ENCODE assay signal across 8 mouse cellular contexts in genomic region chr1:56976044-56976824, GRCm38 (mm10). TPM values are rescaled to one million over a fixed set of nuclear protein-coding genes. Genes with fewer than 3 reads are reported as not detected.
DNase-seq lines count a peak whose midpoint lies in the region; ATAC-seq and TF ChIP-seq lines count a peak whose summit lies in the region.

No protein-coding gene starts in this region.

- no peak overlapping the region for H3K4me2 ChIP-seq in heart, embryonic 12.5 days
- no peak overlapping the region for H3K4me2 ChIP-seq in stomach, embryonic 14.5 days (replicated peaks; ENCODE audit: low read depth, low read length)
- H3K4me2 ChIP-seq in stomach, postnatal 0 days (replicated peaks; ENCODE audit: low read depth) = no peak overlapping the region
- peak overlapping the region; percentile 50; the same call in 1 of the 2 replicates for H3K4me2 ChIP-seq in hindbrain, embryonic 14.5 days (replicated peaks)
- H3K4me2 ChIP-seq in neural tube, embryonic 11.5 days (ENCODE audit: low read depth) = no peak overlapping the region

- no peak overlapping the region for H3K9ac ChIP-seq in heart, embryonic 12.5 days
- H3K9ac ChIP-seq in stomach, embryonic 14.5 days (replicated peaks; ENCODE audit: low read depth, low read length) = no peak overlapping the region
- no peak overlapping the region for H3K9ac ChIP-seq in stomach, postnatal 0 days (ENCODE audit: low read length)
- no peak overlapping the region for H3K9ac ChIP-seq in hindbrain, embryonic 14.5 days
- H3K9ac ChIP-seq in neural tube, embryonic 11.5 days (ENCODE audit: low read length) = no peak overlapping the region

- H3K4me1 ChIP-seq in heart, embryonic 10.5 days = peaks cover 40% of the 10 kb centered on the region
- peaks cover 32% of the 10 kb centered on the region for H3K4me1 ChIP-seq in heart, embryonic 12.5 days (replicated peaks)
- peaks cover 5% of the 10 kb centered on the region; the same call in 1 of the 2 replicates for H3K4me1 ChIP-seq in stomach, embryonic 14.5 days (ENCODE audit: control insufficient read depth, insufficient read depth, low read length)
- no peaks in the 10 kb centered on the region for H3K4me1 ChIP-seq in stomach, postnatal 0 days (replicated peaks; ENCODE audit: control insufficient read depth, insufficient read depth)
- H3K4me1 ChIP-seq in hindbrain, embryonic 14.5 days (replicated peaks; ENCODE audit: control insufficient read depth, insufficient read depth, low read length) = peaks cover 11% of the 10 kb centered on the region
- 0 out of 2 replicates have a peak, but pooled peaks cover 7% of the 10 kb centered on the region for H3K4me1 ChIP-seq in neural tube, embryonic 11.5 days (ENCODE audit: control insufficient read depth, insufficient read depth, low read length)

- 1% methylated on average over 25 of the region's 25 CpGs for WGBS in heart, embryonic 10.5 days
- 2% methylated on average over 24 of the region's 25 CpGs for WGBS in heart, embryonic 12.5 days
- WGBS in stomach, embryonic 14.5 days = 3% methylated on average over 25 of the region's 25 CpGs
- 7% methylated on average over 25 of the region's 25 CpGs for WGBS in stomach, postnatal 0 days
- 1% methylated on average over 25 of the region's 25 CpGs for WGBS in hindbrain, embryonic 14.5 days
- under 1% methylated on average over 25 of the region's 25 CpGs for whole genome bisulfite sequencing in neural tube, embryonic 11.5 days

- no peaks in the 10 kb centered on the region for H3K36me3 ChIP-seq in heart, embryonic 10.5 days
- H3K36me3 ChIP-seq in heart, embryonic 12.5 days = no peaks in the 10 kb centered on the region
- no peaks in the 10 kb centered on the region for H3K36me3 ChIP-seq in stomach, embryonic 14.5 days (ENCODE audit: control insufficient read depth, insufficient read depth, low read length)
- H3K36me3 ChIP-seq in stomach, postnatal 0 days (ENCODE audit: control insufficient read depth, insufficient read depth, low read length) = no peaks in the 10 kb centered on the region
- H3K36me3 ChIP-seq in hindbrain, embryonic 14.5 days (replicated peaks; ENCODE audit: control insufficient read depth, insufficient read depth) = no peaks in the 10 kb centered on the region
- H3K36me3 ChIP-seq in neural tube, embryonic 11.5 days (ENCODE audit: control insufficient read depth, insufficient read depth, low read length) = no peaks in the 10 kb centered on the region

- DNase-seq in heart, embryonic 10.5 days (ENCODE audit: low spot score) = peak; percentile 73
- DNase-seq in stomach, postnatal 0 days (ENCODE audit: low spot score) = no peak
- DNase-seq in hindbrain, embryonic 14.5 days (ENCODE audit: low spot score) = no peak
- peak; percentile 44 for DNase-seq in neural tube, embryonic 11.5 days (ENCODE audit: low spot score)
- DNase-seq in adrenal gland, postnatal 25 days = no peak
- no peak for DNase-seq in layer of hippocampus, adult 8-10 months (ENCODE audit: low spot score in 2 of 2)

- peak overlapping the region; percentile 50 for H3K4me3 ChIP-seq in heart, embryonic 10.5 days
- H3K4me3 ChIP-seq in heart, embryonic 12.5 days = no peak overlapping the region
- 0 out of 2 replicates have a peak overlapping the region, but pooled peaks have one; percentile 3 for H3K4me3 ChIP-seq in stomach, embryonic 14.5 days (ENCODE audit: low read depth, low read length)
- no peak overlapping the region for H3K4me3 ChIP-seq in stomach, postnatal 0 days (ENCODE audit: low read depth, low read length)
- peak overlapping the region; percentile 26; the same call in 1 of the 2 replicates for H3K4me3 ChIP-seq in hindbrain, embryonic 14.5 days (replicated peaks; ENCODE audit: low read length)
- no peak overlapping the region for H3K4me3 ChIP-seq in neural tube, embryonic 11.5 days (ENCODE audit: low read depth, low read length)

- no peak overlapping the region for H3K27ac ChIP-seq in heart, embryonic 10.5 days
- H3K27ac ChIP-seq in heart, embryonic 12.5 days (ENCODE audit: poor library complexity, severe bottlenecking) = no peak overlapping the region
- no peak overlapping the region for H3K27ac ChIP-seq in stomach, embryonic 14.5 days (ENCODE audit: low read length)
- no peak overlapping the region for H3K27ac ChIP-seq in stomach, postnatal 0 days (replicated peaks)
- H3K27ac ChIP-seq in hindbrain, embryonic 14.5 days = no peak overlapping the region
- H3K27ac ChIP-seq in neural tube, embryonic 11.5 days (ENCODE audit: low read depth, low read length) = no peak overlapping the region

- TF ChIP-seq CTCF in stomach, postnatal 0 days (IDR thresholded peaks at IDR 0.05; ENCODE audit: low read depth) = no peak

- H3K27me3 ChIP-seq in heart, embryonic 10.5 days (ENCODE audit: insufficient read depth, poor library complexity, severe bottlenecking) = peaks cover 68% of the 10 kb centered on the region
- peaks cover 58% of the 10 kb centered on the region for H3K27me3 ChIP-seq in heart, embryonic 12.5 days (replicated peaks)
- H3K27me3 ChIP-seq in stomach, embryonic 14.5 days (ENCODE audit: control insufficient read depth, insufficient read depth, low read length) = peaks cover 30% of the 10 kb centered on the region
- peaks cover 19% of the 10 kb centered on the region for H3K27me3 ChIP-seq in stomach, postnatal 0 days (ENCODE audit: control insufficient read depth, insufficient read depth, low read length)
- peaks cover 68% of the 10 kb centered on the region for H3K27me3 ChIP-seq in hindbrain, embryonic 14.5 days (ENCODE audit: control insufficient read depth, insufficient read depth, low read length)
- peaks cover 59% of the 10 kb centered on the region for H3K27me3 ChIP-seq in neural tube, embryonic 11.5 days (ENCODE audit: control insufficient read depth, insufficient read depth, low read length)

- ATAC-seq in heart, embryonic 12.5 days (ENCODE audit: insufficient number of reproducible peaks, low FRiP score) = no peak
- ATAC-seq in stomach, embryonic 14.5 days (ENCODE audit: insufficient number of reproducible peaks, insufficient read depth, low FRiP score, low read depth) = no peak
- ATAC-seq in stomach, postnatal 0 days (ENCODE audit: low FRiP score, low TSS enrichment) = no peak
- no peak for ATAC-seq in hindbrain, embryonic 14.5 days (ENCODE audit: low FRiP score)
- ATAC-seq in neural tube, embryonic 11.5 days (ENCODE audit: insufficient read depth, low FRiP score, low TSS enrichment) = no peak

- TF ChIP-seq EP300 in stomach, postnatal 0 days (optimal IDR thresholded peaks at IDR 0.05) = no peak

- no peaks in the 10 kb centered on the region for H3K9me3 ChIP-seq in heart, embryonic 10.5 days
- no peaks in the 10 kb centered on the region; the same call in 1 of the 2 replicates for H3K9me3 ChIP-seq in heart, embryonic 12.5 days (replicated peaks)
- no peaks in the 10 kb centered on the region for H3K9me3 ChIP-seq in stomach, embryonic 14.5 days (ENCODE audit: control insufficient read depth, low read depth, low read length)
- H3K9me3 ChIP-seq in stomach, postnatal 0 days (ENCODE audit: control insufficient read depth, low read length) = no peaks in the 10 kb centered on the region
- no peaks in the 10 kb centered on the region for H3K9me3 ChIP-seq in hindbrain, embryonic 14.5 days (ENCODE audit: control insufficient read depth, low read length)
- no peaks in the 10 kb centered on the region for H3K9me3 ChIP-seq in neural tube, embryonic 11.5 days (ENCODE audit: control insufficient read depth, low read length)

RNA-seq across cellular contexts. Expression of gene Satb2, which starts 2.2 kb away (rescaled TPM):
- polyA plus RNA-seq in heart, embryonic 10.5 days (2016; fragmentation: Nextera tagmentation; extraction: Ambion mirVana) = 0.32 and 1.7 TPM in 2 replicates
- 0.10 and 0.22 TPM in 2 replicates for polyA plus RNA-seq in heart, embryonic 12.5 days (2016; fragmentation: Nextera tagmentation; extraction: Ambion mirVana)
- polyA plus RNA-seq in stomach, embryonic 14.5 days (2014; fragmentation: Nextera tagmentation; extraction: Ambion mirVana) = 0.46 and 1.1 TPM in 2 replicates
- 0.13 and 0.17 TPM in 2 replicates for polyA plus RNA-seq in stomach, postnatal 0 days (2015; fragmentation: Nextera tagmentation; extraction: Ambion mirVana)
- 0.96 and 1.2 TPM in 2 replicates for polyA plus RNA-seq in hindbrain, embryonic 14.5 days (2014; fragmentation: Nextera tagmentation; extraction: Ambion mirVana)
- polyA plus RNA-seq in neural tube, embryonic 11.5 days (2014; fragmentation: Nextera tagmentation; extraction: Ambion mirVana) = 1.5 and 1.8 TPM in 2 replicates
- total RNA-seq in adrenal gland, postnatal 25 days (2021) = 3.4 and 5.0 TPM in 2 replicates
- total RNA-seq in layer of hippocampus, adult 8-10 months (2022) = 10 to 100 TPM; 15.4 to 20.3 (median 16.3) TPM

Comparison
In these comparisons a context has a peak if more than half of its experiments do, and no peak if none do; other contexts are left out.
1. H3K4me3 ChIP-seq: peak in heart, embryonic 10.5 days (single experiment), stomach, embryonic 14.5 days (single experiment) and hindbrain, embryonic 14.5 days (single experiment); none in heart, embryonic 12.5 days (single experiment), stomach, postnatal 0 days (single experiment) and neural tube, embryonic 11.5 days (single experiment).
2. DNase-seq: peak in heart, embryonic 10.5 days (single experiment) and neural tube, embryonic 11.5 days (single experiment); none in stomach, postnatal 0 days (single experiment), hindbrain, embryonic 14.5 days (single experiment), adrenal gland, postnatal 25 days (single experiment) and layer of hippocampus, adult 8-10 months (0 of 2).